In genomic region chr14:76809411-76809810, GRCm38 (mm10) we compare ENCODE assay signal across 17 mouse cellular contexts.
DNase-seq lines count a peak whose midpoint lies in the region; TF ChIP-seq lines count a peak whose summit lies in the region.
"Had no signal": no experiment of that assay in that cellular context is flagged by ENCODE, and none has a peak within 500 bp of the region (broad histone marks: within the 10 kb centered on the region; RNA-seq: fewer than 3 reads in every experiment).

No protein-coding gene starts in this region.

- H3K27ac ChIP-seq in heart, embryonic 10.5 days = no peak overlapping the region
- H3K27ac ChIP-seq in heart, adult 2 months = no peak overlapping the region

- no peaks in the 10 kb centered on the region for H3K27me3 ChIP-seq in heart, embryonic 10.5 days (ENCODE audit: insufficient read depth, poor library complexity, severe bottlenecking)
- no peaks in the 10 kb centered on the region for H3K27me3 ChIP-seq in heart, adult 2 months (ENCODE audit: control insufficient read depth, insufficient read depth, low read length)
- H3K27me3 ChIP-seq: CH12.LX, Patski had no signal

- H3K36me3 ChIP-seq in heart, embryonic 10.5 days = no peaks in the 10 kb centered on the region
- H3K36me3 ChIP-seq in heart, adult 2 months (ENCODE audit: control insufficient read depth, insufficient read depth, low read length) = peaks cover 5% of the 10 kb centered on the region; the same call in 1 of the 2 replicates
- H3K36me3 ChIP-seq: G1E had no signal

- H3K4me3 ChIP-seq in heart, embryonic 10.5 days = no peak overlapping the region
- no peak overlapping the region for H3K4me3 ChIP-seq in heart, adult 2 months

- 92% methylated on average over 7 of the region's 7 CpGs for WGBS in heart, embryonic 10.5 days
- WGBS in heart, adult 2 months = 97% methylated on average over 7 of the region's 7 CpGs

- no peak for TF ChIP-seq EP300 in heart, adult 2 months (IDR thresholded peaks at IDR 0.05; ENCODE audit: insufficient read depth, low read depth, low read length)

- peak; percentile 72 for DNase-seq in heart, adult 11 months
- no peak for DNase-seq in heart, postnatal 4 days
- DNase-seq in heart, embryonic 10.5 days (ENCODE audit: low spot score) = peak; percentile 70
- no peak for DNase-seq in heart, adult 2 months
- DNase-seq: adrenal gland, adult 2 months; adrenal gland, adult 8-10 months; adrenal gland, postnatal 10 days; adrenal gland, postnatal 14 days; adrenal gland, postnatal 25 days; adrenal gland, postnatal 36 days; B cell, adult 2 months; cerebellum, adult 11 months; cerebellum, adult 11-12 months; cerebellum, adult 18-20 months had no signal

- no peak for TF ChIP-seq CTCF in heart, adult 2 months (IDR thresholded peaks at IDR 0.05)

- TF ChIP-seq POLR2A in heart, adult 2 months (IDR thresholded peaks at IDR 0.05; ENCODE audit: insufficient read depth, low read depth, low read length) = no peak

- H3K79me2 ChIP-seq in heart, adult 2 months (replicated peaks; ENCODE audit: control insufficient read depth, insufficient read depth, low read length) = no peaks in the 10 kb centered on the region

- H3K9ac ChIP-seq in heart, adult 2 months (ENCODE audit: low read depth, low read length) = no peak overlapping the region

- H3K9me3 ChIP-seq in heart, embryonic 10.5 days = no peaks in the 10 kb centered on the region

- H3K4me1 ChIP-seq in heart, embryonic 10.5 days = peaks cover 42% of the 10 kb centered on the region
- H3K4me1 ChIP-seq in heart, adult 2 months (ENCODE audit: control insufficient read depth, insufficient read depth, low read length) = peaks cover 14% of the 10 kb centered on the region

- intact Hi-C loops in heart, adult 2 months (cut with DNase I) = no loop called here

Comparison
In these comparisons a context has a peak if more than half of its experiments do, and no peak if none do; other contexts are left out.
1. DNase-seq: peak in heart, adult 11 months (single experiment) and heart, embryonic 10.5 days (single experiment); none in heart, postnatal 4 days (single experiment) and heart, adult 2 months (0 of 2).